Comparison of ENCODE assay signal across 8 mouse cellular contexts in the genomic region with DNA sequence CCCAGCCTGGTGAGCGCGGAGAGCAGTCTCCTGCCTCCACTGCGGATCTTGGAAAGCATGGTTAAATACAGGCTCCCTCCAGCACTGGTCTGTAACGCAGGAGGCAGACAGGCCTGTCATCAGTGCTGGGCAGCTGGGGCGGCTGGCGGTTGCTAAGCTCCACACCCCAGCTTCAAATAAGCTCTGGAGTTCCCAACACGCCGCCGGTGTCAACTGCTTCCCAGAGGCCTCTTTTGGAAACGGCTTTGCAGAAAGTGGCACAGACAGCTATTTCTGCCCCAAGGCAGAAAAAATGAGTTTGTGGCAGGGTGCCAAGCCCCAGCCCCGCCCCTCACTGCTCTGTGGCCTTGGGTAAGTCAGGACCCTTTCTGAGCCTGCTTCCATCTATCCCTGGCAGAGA.
DNase-seq lines count a peak whose midpoint lies in the region; ATAC-seq and TF ChIP-seq lines count a peak whose summit lies in the region.

No protein-coding gene starts in this region.

- no peak for TF ChIP-seq POLR2A in lung, adult 2 months (IDR thresholded peaks at IDR 0.05; ENCODE audit: borderline replicate concordance, extremely low read depth, low read depth, low read length)

- no peak overlapping the region for H3K4me2 ChIP-seq in embryonic facial prominence, embryonic 11.5 days (ENCODE audit: low read depth, low read length)
- H3K4me2 ChIP-seq in neural tube, embryonic 11.5 days (ENCODE audit: low read depth): no peak overlapping the region
- no peak overlapping the region for H3K4me2 ChIP-seq in intestine, embryonic 16.5 days (ENCODE audit: low read depth, low read length)

- no peak overlapping the region for H3K27ac ChIP-seq in embryonic facial prominence, embryonic 11.5 days (replicated peaks; ENCODE audit: low read depth, low read length)
- no peak overlapping the region; the same call in 1 of the 2 replicates for H3K27ac ChIP-seq in embryonic facial prominence, embryonic 10.5 days (replicated peaks)
- H3K27ac ChIP-seq in neural tube, embryonic 11.5 days (ENCODE audit: low read depth, low read length): no peak overlapping the region
- H3K27ac ChIP-seq in intestine, embryonic 16.5 days (ENCODE audit: low read length): peak overlapping the region; percentile 32

- no peak overlapping the region for H3K4me3 ChIP-seq in embryonic facial prominence, embryonic 11.5 days (ENCODE audit: low read depth, low read length)
- H3K4me3 ChIP-seq in embryonic facial prominence, embryonic 10.5 days: no peak overlapping the region
- no peak overlapping the region for H3K4me3 ChIP-seq in neural tube, embryonic 11.5 days (ENCODE audit: low read depth, low read length)
- no peak overlapping the region for H3K4me3 ChIP-seq in intestine, embryonic 16.5 days (ENCODE audit: low read length)
- no peak overlapping the region for H3K4me3 ChIP-seq in lung, adult 2 months (replicated peaks; ENCODE audit: extremely low read depth, low read depth, low read length)

- peaks cover 2% of the 10 kb centered on the region; the same call in 1 of the 2 replicates for H3K4me1 ChIP-seq in embryonic facial prominence, embryonic 11.5 days (ENCODE audit: control insufficient read depth, insufficient read depth, low read length)
- H3K4me1 ChIP-seq in embryonic facial prominence, embryonic 10.5 days: peaks cover 27% of the 10 kb centered on the region
- no peaks in the 10 kb centered on the region; the same call in 1 of the 2 replicates for H3K4me1 ChIP-seq in neural tube, embryonic 11.5 days (ENCODE audit: control insufficient read depth, insufficient read depth, low read length)
- H3K4me1 ChIP-seq in intestine, embryonic 16.5 days (ENCODE audit: control insufficient read depth, insufficient read depth, low read length): peaks cover 18% of the 10 kb centered on the region
- H3K4me1 ChIP-seq in lung, adult 2 months (ENCODE audit: control insufficient read depth, insufficient read depth, low read length): peaks cover 18% of the 10 kb centered on the region

- no peaks in the 10 kb centered on the region for H3K36me3 ChIP-seq in embryonic facial prominence, embryonic 11.5 days (replicated peaks; ENCODE audit: control insufficient read depth, insufficient read depth, low read depth, low read length)
- no peaks in the 10 kb centered on the region for H3K36me3 ChIP-seq in embryonic facial prominence, embryonic 10.5 days (replicated peaks)
- no peaks in the 10 kb centered on the region for H3K36me3 ChIP-seq in neural tube, embryonic 11.5 days (ENCODE audit: control insufficient read depth, insufficient read depth, low read length)
- H3K36me3 ChIP-seq in intestine, embryonic 16.5 days (ENCODE audit: control insufficient read depth, insufficient read depth, low read length): no peaks in the 10 kb centered on the region

- TF ChIP-seq CTCF in lung, adult 2 months (IDR thresholded peaks at IDR 0.05; ENCODE audit: insufficient read depth, low read length): no peak

- 54% methylated on average over 11 of the region's 11 CpGs for WGBS in embryonic facial prominence, embryonic 11.5 days
- WGBS in embryonic facial prominence, embryonic 10.5 days: 62% methylated on average over 11 of the region's 11 CpGs
- WGBS in neural tube, embryonic 11.5 days: 61% methylated on average over 11 of the region's 11 CpGs
- WGBS in intestine, embryonic 16.5 days: 30% methylated on average over 11 of the region's 11 CpGs
- WGBS in lung, adult 2 months: 51% methylated on average over 11 of the region's 11 CpGs

- peak; percentile 24 for DNase-seq in embryonic facial prominence, embryonic 11.5 days (ENCODE audit: low spot score)
- no peak for DNase-seq in embryonic facial prominence, embryonic 10.5 days (ENCODE audit: low spot score)
- DNase-seq in neural tube, embryonic 11.5 days (ENCODE audit: low spot score): peak; percentile 41
- DNase-seq in neural tube, embryonic 10.5 days (ENCODE audit: extremely low spot score, low spot score): no peak
- peak; percentile 66 for DNase-seq in right cerebral cortex, postnatal 14 days
- no peak for DNase-seq in lung, adult 2 months

- no peak for ATAC-seq in embryonic facial prominence, embryonic 11.5 days (replicated peaks; ENCODE audit: insufficient number of reproducible peaks, low FRiP score, low TSS enrichment, low read depth)
- ATAC-seq in neural tube, embryonic 11.5 days (ENCODE audit: insufficient read depth, low FRiP score, low TSS enrichment): no peak
- peak; percentile 47; the same call in 1 of the 2 replicates for ATAC-seq in intestine, embryonic 16.5 days
- no peak for ATAC-seq in granulocyte monocyte progenitor cell, adult 5-6 weeks (replicated peaks; ENCODE audit: poor library complexity, severe bottlenecking)

- H3K9ac ChIP-seq in embryonic facial prominence, embryonic 11.5 days (replicated peaks; ENCODE audit: low read length): no peak overlapping the region
- no peak overlapping the region for H3K9ac ChIP-seq in neural tube, embryonic 11.5 days (ENCODE audit: low read length)
- peak overlapping the region; percentile 26; the same call in 1 of the 2 replicates for H3K9ac ChIP-seq in intestine, embryonic 16.5 days (ENCODE audit: low read depth, low read length)

- H3K27me3 ChIP-seq in embryonic facial prominence, embryonic 11.5 days (ENCODE audit: control insufficient read depth, insufficient read depth, low read length): no peaks in the 10 kb centered on the region
- H3K27me3 ChIP-seq in embryonic facial prominence, embryonic 10.5 days (replicated peaks; ENCODE audit: low read depth, poor library complexity, severe bottlenecking): peaks cover 3% of the 10 kb centered on the region; the same call in 1 of the 2 replicates
- no peaks in the 10 kb centered on the region for H3K27me3 ChIP-seq in neural tube, embryonic 11.5 days (ENCODE audit: control insufficient read depth, insufficient read depth, low read length)
- no peaks in the 10 kb centered on the region for H3K27me3 ChIP-seq in intestine, embryonic 16.5 days (replicated peaks; ENCODE audit: control insufficient read depth, insufficient read depth, low read length)

- no peaks in the 10 kb centered on the region for H3K9me3 ChIP-seq in embryonic facial prominence, embryonic 11.5 days (replicated peaks; ENCODE audit: control insufficient read depth, low read length)
- no peaks in the 10 kb centered on the region for H3K9me3 ChIP-seq in embryonic facial prominence, embryonic 10.5 days
- H3K9me3 ChIP-seq in neural tube, embryonic 11.5 days (ENCODE audit: control insufficient read depth, low read length): no peaks in the 10 kb centered on the region
- no peaks in the 10 kb centered on the region for H3K9me3 ChIP-seq in intestine, embryonic 16.5 days (ENCODE audit: control insufficient read depth, low read length)

Comparison
In these comparisons a context has a peak if more than half of its experiments do, and no peak if none do; other contexts are left out.
1. DNase-seq: peak in embryonic facial prominence, embryonic 11.5 days (single experiment), neural tube, embryonic 11.5 days (single experiment) and right cerebral cortex, postnatal 14 days (single experiment); none in embryonic facial prominence, embryonic 10.5 days (single experiment), neural tube, embryonic 10.5 days (single experiment) and lung, adult 2 months (single experiment).